ENCODE assay signal across 20 mouse cellular contexts in the genomic region with DNA sequence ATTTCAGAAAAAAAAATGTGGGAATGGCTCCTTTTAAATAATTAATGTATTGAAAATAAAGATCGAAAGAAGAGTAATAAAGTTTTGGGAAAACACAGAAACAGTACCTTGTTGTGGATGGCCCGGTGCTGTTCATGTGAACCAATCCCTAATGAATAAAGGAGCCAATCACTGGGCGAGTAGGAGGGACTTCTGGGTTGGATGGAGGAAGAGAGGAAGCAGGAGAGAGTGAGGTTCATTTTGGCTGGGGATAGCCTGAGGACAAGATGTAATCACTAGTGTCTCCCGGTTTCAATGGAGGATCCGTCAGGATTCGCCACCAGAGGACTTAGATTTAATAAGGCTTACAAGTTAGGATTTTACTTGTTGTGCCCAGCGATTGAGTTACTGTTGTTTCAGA.
"Had no signal": no experiment of that assay in that cellular context is flagged by ENCODE, and none has a peak within 500 bp of the region (broad histone marks: within the 10 kb centered on the region; RNA-seq: fewer than 3 reads in every experiment).

No protein-coding gene starts in this region.

- H3K27ac ChIP-seq: lung, embryonic 15.5 days; macrophage; midbrain, embryonic 13.5 days; midbrain, embryonic 15.5 days; neural tube, embryonic 13.5 days; neural tube, embryonic 15.5 days had no signal

- H3K9ac ChIP-seq: lung, embryonic 15.5 days; midbrain, embryonic 13.5 days; midbrain, embryonic 15.5 days; neural tube, embryonic 13.5 days; neural tube, embryonic 15.5 days had no signal

- H3K4me3 ChIP-seq: lung, embryonic 15.5 days; megakaryocyte, embryonic 14.5 days; midbrain, embryonic 13.5 days; midbrain, embryonic 15.5 days; neural tube, embryonic 13.5 days; neural tube, embryonic 15.5 days had no signal

- H3K27me3 ChIP-seq: lung, embryonic 15.5 days; megakaryocyte, embryonic 14.5 days; midbrain, embryonic 13.5 days; midbrain, embryonic 15.5 days; neural tube, embryonic 13.5 days; neural tube, embryonic 15.5 days had no signal

- H3K36me3 ChIP-seq: midbrain, embryonic 13.5 days; midbrain, embryonic 15.5 days; neural tube, embryonic 13.5 days; neural tube, embryonic 15.5 days had no signal

- H3K9me3 ChIP-seq: lung, embryonic 15.5 days; megakaryocyte, embryonic 14.5 days; midbrain, embryonic 13.5 days; midbrain, embryonic 15.5 days; neural tube, embryonic 13.5 days; neural tube, embryonic 15.5 days had no signal

- DNase-seq: lung, adult 2 months; lung, postnatal 14 days; lung, postnatal 36 days; retina, postnatal 1 day; right cerebral cortex, adult 18-20 months; right cerebral cortex, postnatal 25 days; right cerebral cortex, postnatal 4 days; spleen, adult 18-20 months; thymus, adult 18-20 months; thymus, postnatal 14 days; thymus, postnatal 36 days had no signal

- ATAC-seq: lung, postnatal 0 days; midbrain, embryonic 13.5 days; midbrain, embryonic 15.5 days had no signal

- H3K4me1 ChIP-seq: megakaryocyte, embryonic 14.5 days; midbrain, embryonic 13.5 days; midbrain, embryonic 15.5 days; neural tube, embryonic 15.5 days had no signal

- H3K4me2 ChIP-seq: lung, embryonic 15.5 days; midbrain, embryonic 11.5 days; midbrain, embryonic 13.5 days; midbrain, embryonic 15.5 days; neural tube, embryonic 13.5 days; neural tube, embryonic 15.5 days had no signal
